Mouse (Mus musculus) liver (tissue): ENCODE results near the gene Mast4.

ENCODE experiments used
- DNase-seq: peaks from one replicate; pipeline ENCODE4 v3.0.0-alpha.2; 2020; ENCODE audit warnings: mixed read lengths

Mast4 gene

GRCm38 (mm10) chr13:103195847-103196246 is 138.4 kb downstream of the Mast4 start:
- no peak for DNase-seq

- DNase-seq = no peak
Observed at GRCm38 (mm10) chr13:103183566-103183965, 150.7 kb downstream of the Mast4 start.

DNA sequence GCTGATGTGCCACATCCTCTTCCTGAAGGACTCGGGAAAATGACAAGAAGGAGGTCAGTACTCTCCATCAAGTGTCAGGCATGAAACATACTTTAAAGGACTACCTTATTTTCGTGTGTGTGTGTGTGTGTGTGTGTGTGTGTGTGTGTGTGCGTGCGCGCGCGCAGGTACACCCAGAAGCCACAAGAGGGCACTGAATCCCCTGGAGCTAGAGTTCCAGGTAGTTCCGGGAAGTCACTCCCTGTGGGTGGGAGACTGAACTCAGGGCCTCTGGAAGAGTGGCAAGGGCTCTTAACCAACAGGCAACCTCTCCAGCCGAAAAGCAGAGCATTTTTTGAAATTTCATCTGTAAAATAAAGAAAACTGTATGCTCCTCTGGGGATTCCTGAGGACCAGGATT is 152.5 kb downstream of the Mast4 start:
- no peak for DNase-seq

DNA sequence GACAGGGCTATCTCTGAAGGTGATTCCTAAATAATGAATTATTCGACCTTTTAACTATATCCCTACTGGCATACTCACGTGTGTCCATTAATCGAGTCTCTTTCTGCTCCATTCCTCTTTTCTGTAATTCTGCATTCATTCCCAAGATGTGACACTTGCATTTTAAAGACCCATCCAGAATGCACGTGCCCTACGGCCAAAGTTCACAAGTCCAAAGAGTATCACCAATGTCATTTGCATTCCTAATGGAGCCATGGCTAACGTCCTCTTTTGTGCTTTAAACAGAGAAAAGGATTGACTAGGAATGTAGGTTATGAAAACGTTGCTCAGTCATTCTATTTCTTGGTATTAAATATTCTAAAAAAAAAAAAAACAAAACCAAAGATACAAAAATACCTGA is 157.4 kb downstream of the Mast4 start:
- DNase-seq = no peak

DNA sequence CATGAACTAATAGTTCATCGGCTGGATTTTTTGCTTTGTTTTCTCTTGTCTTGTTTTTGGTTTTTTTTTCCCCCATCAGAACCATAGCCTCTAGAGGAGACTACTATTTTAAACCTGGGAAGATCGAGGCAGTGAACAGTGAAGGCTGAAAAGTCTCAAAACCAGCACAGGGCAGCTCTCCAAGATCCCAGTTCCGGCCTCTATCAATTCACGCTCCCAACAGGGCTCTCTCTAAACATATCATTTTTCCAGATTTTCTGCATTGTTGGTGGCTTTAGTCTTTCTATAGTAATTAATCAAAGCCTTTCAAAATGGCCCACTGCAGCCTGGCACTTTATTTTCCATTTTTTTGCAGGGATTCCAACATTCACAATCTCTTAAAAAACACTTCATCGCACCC is 159.9 kb downstream of the Mast4 start:
- DNase-seq = no peak

- peak; percentile 32 for DNase-seq
Observed at GRCm38 (mm10) chr13:103173545-103174182, 160.6 kb downstream of the Mast4 start.

- no peak for DNase-seq
Observed at GRCm38 (mm10) chr13:103151944-103152343, 182.4 kb downstream of the Mast4 start.

DNA sequence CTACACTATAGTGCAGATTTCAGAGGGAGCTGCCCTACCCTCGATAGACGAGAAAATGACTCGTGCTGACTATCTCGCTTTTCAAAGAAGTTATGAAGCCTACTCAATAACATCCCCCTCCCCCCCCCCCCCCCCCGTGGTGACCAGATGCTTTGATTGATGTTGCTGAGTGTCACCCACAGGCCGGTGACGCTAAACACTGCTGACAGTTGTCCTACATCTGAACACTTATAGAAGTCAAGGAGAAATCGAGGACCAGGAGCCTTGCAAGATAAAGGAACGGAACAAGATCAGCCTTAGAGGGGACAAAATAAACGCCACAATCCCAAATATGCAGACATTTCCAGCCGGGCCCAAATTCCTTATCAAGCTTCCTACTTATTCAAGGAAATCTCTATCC is 183.1 kb downstream of the Mast4 start:
- no peak for DNase-seq

GRCm38 (mm10) chr13:103150671-103151070 is 183.6 kb downstream of the Mast4 start:
- no peak for DNase-seq

- DNase-seq = no peak
Observed at GRCm38 (mm10) chr13:103149415-103149814, 184.9 kb downstream of the Mast4 start.

DNA sequence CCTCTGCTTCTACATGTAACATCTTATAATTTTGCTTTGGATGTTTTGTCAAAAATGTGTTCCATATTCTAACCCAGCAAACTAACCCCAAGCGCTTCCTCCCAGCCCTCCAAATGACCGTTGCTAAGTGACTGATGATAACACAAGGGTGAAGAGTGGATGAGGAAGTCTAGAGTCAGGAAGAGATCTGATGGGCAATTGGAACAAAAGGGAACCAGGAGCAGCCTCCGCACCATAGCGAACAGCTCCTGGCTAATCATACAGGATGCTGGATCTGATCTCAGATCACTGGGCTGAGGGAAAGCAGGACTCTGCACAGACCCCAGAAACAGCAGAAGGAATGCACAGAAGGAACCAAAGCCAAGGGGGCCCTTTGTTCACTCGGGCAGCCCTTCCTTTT is 190.0 kb downstream of the Mast4 start:
- DNase-seq = no peak

DNA sequence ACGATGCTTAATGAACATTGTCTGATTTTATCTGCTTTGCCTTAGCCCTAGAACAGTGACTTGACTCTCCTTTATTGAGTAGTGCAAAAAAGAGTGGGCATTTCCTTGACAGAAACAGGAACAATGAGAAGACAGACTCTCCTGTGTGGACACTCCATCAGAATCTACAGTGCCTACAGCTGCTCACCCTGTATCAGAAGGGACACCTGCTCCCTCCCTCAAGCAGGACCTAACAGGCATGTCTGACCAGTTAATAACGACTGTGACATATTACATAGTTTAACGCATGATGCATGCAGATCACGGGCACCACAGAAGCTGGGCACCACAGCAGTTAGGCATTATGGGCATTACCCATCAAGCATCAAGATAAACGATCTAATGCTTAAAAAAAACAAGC is 193.0 kb downstream of the Mast4 start:
- no peak for DNase-seq

DNA sequence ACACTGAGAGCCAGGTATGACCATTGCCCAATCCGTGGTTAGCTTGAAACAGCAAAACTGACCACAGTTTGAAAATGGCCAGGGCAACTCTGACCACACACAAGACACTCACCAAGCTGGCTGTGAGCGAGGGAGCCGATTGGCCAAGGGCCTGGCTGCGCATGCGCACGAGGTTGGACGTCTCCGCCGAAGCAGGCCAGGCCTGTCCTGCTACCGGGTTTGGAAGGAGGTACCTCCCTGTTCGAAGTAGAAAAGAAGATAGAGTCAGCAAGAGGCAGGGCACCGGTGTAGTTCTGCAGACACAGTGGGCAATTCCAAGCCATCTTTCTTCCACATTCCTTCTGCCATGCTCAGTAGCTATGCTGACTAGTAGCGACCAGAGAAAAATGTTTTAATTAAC is 194.2 kb downstream of the Mast4 start:
- DNase-seq = no peak

- no peak for DNase-seq
Observed at GRCm38 (mm10) chr13:103138298-103138697, 196.0 kb downstream of the Mast4 start.

- DNase-seq = no peak
Observed at GRCm38 (mm10) chr13:103135224-103135883, 198.9 kb downstream of the Mast4 start.

DNA sequence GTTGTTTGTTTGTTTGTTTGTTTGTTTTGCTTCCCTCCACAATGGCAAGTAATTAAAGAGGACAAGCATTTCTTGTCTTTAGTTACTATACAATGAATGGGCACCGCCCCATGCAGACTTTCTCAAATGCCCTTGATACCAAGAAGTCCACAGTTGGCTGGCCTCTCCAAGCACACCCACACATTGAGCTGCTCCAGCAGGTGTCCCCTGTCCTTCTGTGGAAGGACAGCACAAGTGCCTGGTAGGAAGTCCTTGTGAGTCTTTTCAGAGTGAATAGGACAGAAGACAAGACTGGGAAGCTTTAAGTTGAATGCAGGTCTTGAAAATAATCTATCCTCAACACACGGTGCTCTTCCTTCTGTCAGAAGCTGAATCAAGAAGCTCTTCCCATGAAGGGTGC is 202.5 kb downstream of the Mast4 start:
- DNase-seq = no peak

DNA sequence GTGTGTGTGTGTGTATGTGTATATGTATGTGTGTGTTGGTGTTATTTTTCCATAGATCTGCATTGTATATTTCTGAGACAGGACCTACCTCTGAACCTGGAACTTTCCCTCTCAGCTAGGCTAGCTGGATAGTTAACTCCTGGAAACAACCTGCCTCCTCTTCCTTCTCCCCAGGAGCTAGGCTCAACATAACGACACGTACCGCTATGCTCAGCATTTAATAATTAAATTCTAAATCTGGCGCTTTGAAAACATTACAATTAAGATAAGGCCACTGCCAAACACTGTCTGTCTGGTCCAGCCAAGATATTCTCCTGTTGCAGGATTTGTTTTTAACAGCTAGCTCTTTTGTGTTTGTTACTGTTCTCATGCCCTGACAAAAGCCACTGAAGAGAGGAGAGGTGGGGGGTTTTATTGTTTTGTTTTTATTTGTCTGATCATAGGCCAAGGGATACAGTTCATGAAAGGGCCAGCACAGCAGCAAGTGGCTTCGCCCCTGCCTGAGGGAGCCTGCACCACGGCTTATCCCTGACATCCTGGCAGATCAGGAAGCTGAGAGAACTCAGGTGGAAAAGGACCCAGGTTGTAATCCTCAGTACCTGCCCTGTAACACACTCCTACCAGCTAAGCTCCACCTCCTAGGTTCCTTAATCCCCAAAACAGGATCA is 205.0 kb downstream of the Mast4 start:
- DNase-seq = no peak

GRCm38 (mm10) chr13:103128729-103129128 is 205.6 kb downstream of the Mast4 start:
- DNase-seq = no peak

DNA sequence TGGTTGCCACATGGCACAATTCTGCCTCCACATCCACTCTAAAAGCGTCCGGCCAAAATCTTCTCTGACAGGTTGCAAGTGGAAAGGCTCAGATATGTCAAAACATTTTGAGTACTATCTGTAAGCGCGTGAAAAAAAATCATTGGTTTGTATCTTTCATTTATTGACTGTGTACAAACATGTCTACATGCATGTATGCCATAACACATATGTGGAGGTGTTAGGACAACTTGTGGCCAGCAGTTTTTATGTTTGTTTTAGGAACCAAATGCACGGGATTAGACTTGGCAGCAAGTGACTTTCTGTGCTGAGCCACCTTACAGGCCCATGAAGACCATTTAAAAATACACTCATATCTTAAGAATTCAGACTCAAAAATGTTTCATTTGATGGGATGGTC is 206.7 kb downstream of the Mast4 start:
- no peak for DNase-seq

DNA sequence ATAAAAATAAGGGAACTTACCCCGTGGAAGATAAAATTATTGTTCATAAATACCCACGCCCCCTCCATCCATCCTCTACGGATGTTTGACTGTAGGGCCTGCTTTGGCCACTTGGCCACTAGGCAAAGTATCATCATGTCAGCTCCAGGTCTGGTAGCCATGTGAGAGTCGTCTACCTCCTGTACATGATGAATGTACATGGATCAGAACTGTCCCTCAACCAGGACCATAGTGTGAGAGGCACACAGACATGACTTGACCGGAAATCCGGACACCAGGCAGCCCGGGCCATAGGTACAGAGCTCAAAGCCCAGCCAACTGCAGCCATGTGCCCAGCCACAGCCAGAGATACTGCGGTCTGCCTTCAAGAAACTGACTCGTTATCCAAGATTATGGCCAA is 210.6 kb downstream of the Mast4 start:
- DNase-seq = no peak

DNA sequence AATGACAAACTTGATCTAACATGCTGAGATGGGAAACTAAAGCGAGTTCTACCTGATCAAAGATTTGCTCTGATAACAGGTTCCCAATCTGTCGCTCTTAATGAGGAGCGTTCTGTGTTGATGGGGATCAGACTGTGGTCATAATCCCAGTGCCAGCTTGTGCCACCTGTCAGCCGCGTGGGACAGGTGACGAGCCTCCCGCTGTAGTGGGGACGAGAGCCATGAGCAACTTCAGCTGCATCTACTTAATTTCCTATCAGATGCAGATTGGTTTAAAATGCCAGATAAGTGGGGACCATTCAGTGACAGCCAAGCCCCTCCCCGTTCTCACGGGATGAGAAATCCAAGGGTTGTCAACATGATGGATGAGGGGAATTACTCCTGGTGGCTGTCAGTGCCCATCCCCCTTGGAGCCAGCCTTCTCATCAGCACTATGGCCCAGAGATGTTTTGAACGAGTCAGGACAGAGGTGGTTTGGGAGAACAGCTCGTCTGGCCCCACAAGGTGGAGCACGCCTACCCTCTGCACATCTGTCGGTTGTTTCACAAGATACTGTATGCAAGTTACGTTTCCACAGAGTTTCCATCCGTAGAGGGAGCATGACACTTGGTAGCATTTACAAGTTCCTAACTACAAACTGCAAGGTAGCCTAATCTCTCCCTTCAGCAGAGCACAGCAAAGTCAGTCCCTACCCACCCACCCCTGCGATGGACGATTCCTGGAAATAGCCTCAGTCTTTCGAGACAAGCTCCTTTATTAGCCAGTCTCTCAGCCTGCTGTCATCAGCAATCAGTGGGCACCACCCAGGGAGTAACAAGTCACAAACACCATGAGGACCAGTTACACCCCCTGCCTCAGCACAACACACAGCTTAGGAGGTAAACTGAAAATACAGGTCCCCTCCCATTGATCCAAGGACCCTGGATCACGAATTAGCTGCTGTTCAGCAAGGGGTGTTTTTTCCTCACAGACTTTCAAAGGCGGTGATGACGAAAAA is 212.2 kb downstream of the Mast4 start:
- no peak for DNase-seq

DNA sequence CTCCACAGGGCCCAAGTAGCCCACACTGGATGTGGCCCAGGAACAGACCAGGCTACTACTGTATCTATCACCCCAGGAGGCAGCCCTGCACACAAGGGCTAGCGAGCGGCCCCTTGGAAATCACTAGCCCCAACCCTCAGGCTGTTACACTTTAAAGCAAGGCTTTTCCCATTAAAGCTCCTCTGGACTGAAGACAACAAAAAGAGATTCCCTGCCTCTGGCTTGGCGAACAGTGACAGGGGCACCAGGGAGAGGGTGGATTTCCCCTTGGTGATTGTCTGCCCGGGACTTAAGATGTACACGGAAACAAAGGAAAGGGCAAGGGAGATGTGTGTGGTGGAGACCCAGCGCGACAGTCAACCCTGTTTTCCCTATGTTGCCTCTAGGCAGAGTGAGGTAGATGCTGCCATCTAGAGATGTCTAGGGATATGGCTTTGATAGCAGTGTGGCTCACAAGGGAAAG is 213.6 kb downstream of the Mast4 start:
- no peak for DNase-seq

DNA sequence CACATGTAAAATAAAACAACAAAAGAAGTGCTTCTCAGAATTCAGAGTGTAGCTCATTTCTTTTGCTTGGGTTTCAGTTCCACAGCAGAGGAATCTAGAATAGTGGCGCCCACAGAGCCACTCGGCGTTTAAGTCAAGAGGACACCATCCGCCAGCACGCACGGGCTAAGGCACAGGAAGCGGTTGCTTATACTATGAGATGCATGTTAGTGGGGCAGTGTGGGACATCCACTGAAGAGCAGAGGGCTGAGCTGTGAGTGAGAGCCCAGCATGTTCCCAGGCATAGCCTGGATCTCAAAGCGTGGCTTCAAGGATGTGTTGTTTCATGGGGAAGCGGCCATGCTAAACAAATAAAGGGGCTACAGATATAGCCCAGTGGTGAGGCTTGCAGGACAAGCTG is 214.6 kb downstream of the Mast4 start:
- DNase-seq = no peak
